Mouse (Mus musculus): Measurements from ENCODE around the gene Slc38a6. TPM values are rescaled to one million over a fixed set of nuclear protein-coding genes. Genes with fewer than 3 reads are reported as not detected.
A peak's percentile ranks its signal among the peaks of the same experiment; 100 is the strongest.

Slc38a6 gene
- polyA plus RNA-seq, 1 experiment from 2014 or later: 20.7 TPM

DNA sequence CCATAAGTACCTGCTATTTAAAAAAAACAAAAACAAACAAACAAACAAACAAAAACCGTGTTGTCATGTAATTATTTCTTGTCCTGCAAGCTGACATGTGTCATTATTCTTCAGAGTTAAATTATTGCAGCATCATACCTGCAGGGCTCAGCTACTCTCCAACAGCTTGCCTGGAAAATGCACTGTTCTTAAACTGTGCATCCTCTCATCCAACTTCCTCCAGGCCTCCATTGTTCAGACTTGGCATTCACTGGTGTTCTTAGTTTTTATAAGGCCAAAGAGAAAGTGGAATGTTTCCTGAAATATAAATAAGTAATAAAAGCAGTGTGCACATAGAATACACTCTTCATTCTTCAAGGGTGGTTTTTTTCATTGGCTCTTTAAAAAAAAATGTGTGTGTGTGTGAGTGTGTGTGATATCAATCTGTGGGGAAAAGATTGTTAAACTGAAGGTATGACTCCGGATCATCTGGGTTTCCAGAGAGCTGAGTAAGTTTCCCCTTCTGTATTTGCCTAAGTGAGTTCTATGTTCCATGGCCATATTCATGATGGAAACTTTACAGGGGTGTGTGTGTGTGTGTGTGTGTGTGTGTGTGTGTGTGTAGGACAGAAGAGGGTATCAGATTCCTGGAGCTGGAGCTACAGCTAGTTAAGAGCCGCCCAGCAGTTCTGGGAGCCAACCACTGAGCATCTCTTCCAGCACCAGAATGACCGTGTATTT is 42.0 kb downstream of the Slc38a6 start:
- Histone ChIP-seq H3K27me3 (ENCODE audit: control insufficient read depth, insufficient read depth, low read length) (no peaks in the 10 kb centered on the region), H3K36me3 (ENCODE audit: control insufficient read depth, insufficient read depth, low read length) (no peaks in the 10 kb centered on the region), H3K27ac (ENCODE audit: low read depth, low read length) (no peak overlapping the region), H3K4me2 (ENCODE audit: low read depth, low read length) (no peak overlapping the region), H3K4me3 (ENCODE audit: low read depth, low read length) (no peak overlapping the region), H3K9ac (replicated peaks; ENCODE audit: low read depth, low read length) (no peak overlapping the region), H3K4me1 (ENCODE audit: control insufficient read depth, insufficient read depth, low read length) (0 out of 2 replicates have a peak, but pooled peaks cover 3% of the 10 kb centered on the region), H3K9me3 (ENCODE audit: control insufficient read depth, low read length) (no peaks in the 10 kb centered on the region)
- WGBS: 80% methylated on average over 4 of the region's 4 CpGs
- ATAC-seq (ENCODE audit: low read depth): no peak

DNA sequence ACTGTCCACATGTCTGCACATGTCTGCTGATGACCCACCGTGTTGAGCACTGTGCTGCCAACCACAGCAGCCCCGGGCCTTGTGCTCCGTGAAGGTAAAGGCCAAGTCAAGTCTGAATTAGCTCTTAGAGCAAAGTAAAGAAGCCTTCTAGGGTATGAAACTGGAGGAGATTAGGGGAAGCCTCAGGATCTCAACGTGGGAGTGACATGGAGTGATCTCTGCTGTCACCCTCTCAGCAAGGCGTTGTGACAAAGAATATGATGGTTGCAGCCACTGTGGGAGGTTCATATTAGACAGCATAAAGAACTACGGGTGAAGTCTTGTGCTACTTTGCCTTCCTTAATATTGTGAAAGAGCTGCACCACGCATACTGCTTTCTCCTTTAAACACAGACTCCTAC is 43.7 kb downstream of the Slc38a6 start:
- Histone ChIP-seq H3K36me3 (ENCODE audit: control insufficient read depth, insufficient read depth, low read length) (no peaks in the 10 kb centered on the region), H3K4me1 (ENCODE audit: control insufficient read depth, insufficient read depth, low read length) (0 out of 2 replicates have a peak, but pooled peaks cover 3% of the 10 kb centered on the region), H3K4me3 (ENCODE audit: low read depth, low read length) (no peak overlapping the region), H3K9me3 (ENCODE audit: control insufficient read depth, low read length) (no peaks in the 10 kb centered on the region), H3K9ac (replicated peaks; ENCODE audit: low read depth, low read length) (no peak overlapping the region), H3K4me2 (ENCODE audit: low read depth, low read length) (no peak overlapping the region), H3K27ac (ENCODE audit: low read depth, low read length) (no peak overlapping the region), H3K27me3 (ENCODE audit: control insufficient read depth, insufficient read depth, low read length) (no peaks in the 10 kb centered on the region)
- 87% methylated on average over 7 of the region's 7 CpGs for WGBS
- ATAC-seq (ENCODE audit: low read depth): no peak

DNA sequence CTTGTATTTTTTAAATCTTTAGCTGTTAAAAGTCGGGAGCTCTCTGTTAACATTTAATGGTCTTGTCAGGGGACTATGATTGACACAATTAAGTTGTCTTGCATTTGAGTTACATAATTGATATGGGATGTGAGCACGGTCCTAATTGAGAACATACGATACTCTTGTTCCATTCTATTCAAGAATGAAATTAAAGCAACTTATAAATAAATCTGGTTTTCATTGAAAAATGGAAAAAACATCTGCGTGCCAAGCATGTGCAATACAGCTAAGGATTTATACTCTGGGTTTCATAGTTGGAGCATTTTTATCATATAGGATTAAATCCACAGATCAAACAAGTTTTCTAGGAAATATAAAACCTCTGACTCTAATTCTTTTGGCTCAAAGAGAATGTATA is 46.1 kb downstream of the Slc38a6 start:
- Histone ChIP-seq H3K9me3 (ENCODE audit: control insufficient read depth, low read length) (no peaks in the 10 kb centered on the region), H3K27me3 (ENCODE audit: control insufficient read depth, insufficient read depth, low read length) (no peaks in the 10 kb centered on the region), H3K27ac (ENCODE audit: low read depth, low read length) (no peak overlapping the region), H3K4me1 (ENCODE audit: control insufficient read depth, insufficient read depth, low read length) (no peaks in the 10 kb centered on the region), H3K4me2 (ENCODE audit: low read depth, low read length) (no peak overlapping the region), H3K36me3 (ENCODE audit: control insufficient read depth, insufficient read depth, low read length) (no peaks in the 10 kb centered on the region), H3K4me3 (ENCODE audit: low read depth, low read length) (no peak overlapping the region), H3K9ac (replicated peaks; ENCODE audit: low read depth, low read length) (no peak overlapping the region)
- ATAC-seq (ENCODE audit: low read depth): no peak
- 72% methylated on average over 4 of the region's 4 CpGs for WGBS

DNA sequence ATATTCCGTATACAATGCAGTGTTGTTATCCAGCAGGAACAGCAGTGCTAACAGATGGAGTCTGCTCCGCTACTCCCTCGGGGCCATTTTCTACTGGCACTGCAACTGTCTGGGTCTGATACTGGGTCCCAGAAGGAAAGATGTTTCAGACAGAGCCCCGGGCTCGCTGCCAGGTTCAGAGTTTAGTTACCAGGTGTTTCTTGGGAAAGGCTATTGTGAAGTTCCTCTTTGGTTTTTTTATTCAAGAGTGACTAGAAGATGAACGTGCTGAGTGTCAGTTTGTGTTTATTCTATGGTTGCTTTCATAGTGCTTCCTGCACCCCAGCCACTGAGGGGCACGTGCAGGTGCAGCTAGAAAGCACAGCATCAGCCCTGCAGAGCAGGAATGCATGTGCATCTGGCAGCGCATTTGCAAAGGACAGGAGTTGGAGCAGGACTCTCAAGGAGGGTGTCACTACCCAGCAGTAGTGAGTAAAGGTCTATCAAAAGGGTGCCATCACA is 47.5 kb downstream of the Slc38a6 start:
- no peak overlapping the region for H3K9ac ChIP-seq (replicated peaks; ENCODE audit: low read depth, low read length)
- peak; percentile 90 for ATAC-seq (ENCODE audit: low read depth)
- no peak overlapping the region for H3K27ac ChIP-seq (ENCODE audit: low read depth, low read length)
- H3K36me3 ChIP-seq (ENCODE audit: control insufficient read depth, insufficient read depth, low read length): no peaks in the 10 kb centered on the region
- H3K27me3 ChIP-seq (ENCODE audit: control insufficient read depth, insufficient read depth, low read length): no peaks in the 10 kb centered on the region
- WGBS: 43% methylated on average over 8 of the region's 8 CpGs
- no peaks in the 10 kb centered on the region for H3K9me3 ChIP-seq (ENCODE audit: control insufficient read depth, low read length)
- no peak overlapping the region for H3K4me2 ChIP-seq (ENCODE audit: low read depth, low read length)
- H3K4me3 ChIP-seq (ENCODE audit: low read depth, low read length): no peak overlapping the region
- no peaks in the 10 kb centered on the region for H3K4me1 ChIP-seq (ENCODE audit: control insufficient read depth, insufficient read depth, low read length)

DNA sequence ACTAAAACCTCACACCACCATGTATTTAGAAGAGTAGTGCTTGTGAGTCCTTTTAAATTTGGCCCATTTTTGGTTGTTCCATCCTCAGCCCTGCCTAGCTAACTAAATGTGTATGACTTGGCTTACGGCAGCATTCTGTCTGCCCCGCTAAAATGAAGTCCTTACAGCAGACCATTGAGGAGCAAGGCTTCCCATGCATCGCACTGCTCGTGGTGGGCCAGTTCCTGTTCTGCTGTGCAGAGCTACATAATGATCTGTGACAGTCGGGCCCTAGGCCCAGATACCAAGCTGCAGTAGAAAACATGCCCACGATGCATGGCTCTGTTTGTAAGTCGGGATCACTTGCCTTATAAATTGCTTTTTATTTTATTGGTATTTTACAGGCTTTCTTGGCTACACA is 50.5 kb downstream of the Slc38a6 start:
- Histone ChIP-seq H3K27ac (ENCODE audit: low read depth, low read length) (no peak overlapping the region), H3K27me3 (ENCODE audit: control insufficient read depth, insufficient read depth, low read length) (no peaks in the 10 kb centered on the region), H3K9ac (replicated peaks; ENCODE audit: low read depth, low read length) (no peak overlapping the region), H3K9me3 (ENCODE audit: control insufficient read depth, low read length) (no peaks in the 10 kb centered on the region), H3K36me3 (ENCODE audit: control insufficient read depth, insufficient read depth, low read length) (no peaks in the 10 kb centered on the region), H3K4me3 (ENCODE audit: low read depth, low read length) (no peak overlapping the region), H3K4me2 (ENCODE audit: low read depth, low read length) (no peak overlapping the region), H3K4me1 (ENCODE audit: control insufficient read depth, insufficient read depth, low read length) (0 out of 2 replicates have a peak, but pooled peaks cover 3% of the 10 kb centered on the region)
- ATAC-seq (ENCODE audit: low read depth): no peak
- 83% methylated on average over 7 of the region's 7 CpGs for WGBS

DNA sequence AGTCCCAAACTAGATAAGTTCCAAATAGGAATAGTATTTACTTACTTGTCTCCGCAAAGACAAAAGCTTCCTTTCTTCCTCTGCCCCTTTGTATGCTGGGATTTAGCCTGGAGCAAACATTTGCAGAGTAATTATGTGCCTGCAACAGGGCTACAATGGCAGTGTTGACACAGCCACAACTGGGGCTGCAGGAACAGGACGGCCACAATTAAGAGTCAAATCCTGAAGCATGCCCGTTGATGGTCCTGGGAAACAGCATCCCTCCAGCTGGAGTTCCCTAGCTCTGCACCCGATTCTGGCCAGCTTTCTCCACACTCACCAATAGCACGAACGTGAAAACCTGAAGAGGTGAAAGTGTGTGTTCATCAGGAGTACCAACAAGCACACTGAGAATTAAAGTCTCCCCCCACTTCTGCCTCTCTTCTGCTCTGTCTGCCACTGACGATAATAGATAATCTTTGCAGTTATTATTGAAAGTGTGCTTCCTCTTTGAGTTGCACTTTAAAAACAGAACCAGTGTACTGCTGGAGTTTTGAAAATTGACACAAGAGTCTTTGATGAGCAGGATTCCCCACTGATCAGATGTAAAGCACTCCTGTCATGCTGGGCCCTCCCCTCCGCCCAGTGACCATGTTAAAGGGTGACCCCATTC is 54.2 kb downstream of the Slc38a6 start:
- no peak overlapping the region for H3K27ac ChIP-seq (ENCODE audit: low read depth, low read length)
- ATAC-seq (ENCODE audit: low read depth): peak; percentile 38; the same call in 1 of the 2 replicates
- WGBS: 16% methylated on average over 8 of the region's 8 CpGs

DNA sequence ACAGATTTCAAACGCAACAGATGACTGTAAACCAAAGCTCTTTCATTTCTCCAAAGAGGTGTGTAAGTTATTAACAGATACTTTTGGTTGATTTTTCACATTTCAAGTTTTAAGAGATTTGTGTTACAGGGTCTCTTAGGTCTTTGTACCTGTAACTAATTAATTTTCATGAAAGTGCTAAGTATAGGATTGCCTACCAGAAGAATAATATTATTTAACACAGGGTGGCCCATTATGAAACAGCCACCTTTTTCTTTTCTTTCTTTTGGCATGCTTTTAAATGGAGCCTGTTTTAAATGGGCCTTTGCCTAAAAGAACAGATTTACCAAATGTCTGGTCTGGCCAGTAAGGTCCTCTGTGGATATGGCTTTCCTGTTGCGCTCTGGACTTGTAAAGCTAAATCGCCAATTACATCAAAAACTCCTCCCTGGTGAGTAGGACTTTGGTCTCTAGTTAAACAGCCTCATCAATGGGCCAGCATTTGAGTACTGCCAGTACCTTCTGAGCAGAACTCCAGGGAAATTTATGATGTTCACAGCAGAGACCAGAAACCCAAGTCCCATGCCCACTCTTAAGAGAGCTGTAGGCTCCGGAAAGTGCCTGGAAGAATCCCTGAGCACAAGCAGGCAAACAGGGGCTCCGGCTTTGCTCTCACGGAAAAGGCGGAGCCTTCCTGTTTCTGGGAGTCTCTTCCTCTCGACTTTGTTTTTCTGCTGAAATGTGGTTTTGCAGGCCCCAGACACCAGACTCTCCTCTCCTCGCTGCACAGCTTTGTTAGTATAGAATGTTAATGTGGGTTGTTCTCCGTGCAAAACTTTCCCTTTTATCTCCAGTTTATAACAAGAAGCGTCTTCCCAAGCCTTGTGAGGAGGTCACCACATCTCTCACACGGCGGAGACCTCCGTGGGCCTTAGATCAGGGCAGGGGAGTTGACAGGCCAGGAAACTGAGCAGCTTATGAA is 55.4 kb downstream of the Slc38a6 start:
- H3K27me3 ChIP-seq (ENCODE audit: control insufficient read depth, insufficient read depth, low read length): no peaks in the 10 kb centered on the region
- ATAC-seq (ENCODE audit: low read depth): no peak
- no peak overlapping the region for H3K9ac ChIP-seq (replicated peaks; ENCODE audit: low read depth, low read length)
- H3K36me3 ChIP-seq (ENCODE audit: control insufficient read depth, insufficient read depth, low read length): no peaks in the 10 kb centered on the region
- no peaks in the 10 kb centered on the region for H3K9me3 ChIP-seq (ENCODE audit: control insufficient read depth, low read length)
- H3K27ac ChIP-seq (ENCODE audit: low read depth, low read length): no peak overlapping the region
- H3K4me3 ChIP-seq (ENCODE audit: low read depth, low read length): no peak overlapping the region
- WGBS: 49% methylated on average over 14 of the region's 14 CpGs
- H3K4me2 ChIP-seq (ENCODE audit: low read depth, low read length): no peak overlapping the region
- 0 out of 2 replicates have a peak, but pooled peaks cover 3% of the 10 kb centered on the region for H3K4me1 ChIP-seq (ENCODE audit: control insufficient read depth, insufficient read depth, low read length)

More for the DNA sequence above, 54.2 kb downstream of the Slc38a6 start:
- Histone ChIP-seq H3K4me2 (ENCODE audit: low read depth, low read length) (no peak overlapping the region), H3K27me3 (ENCODE audit: control insufficient read depth, insufficient read depth, low read length) (no peaks in the 10 kb centered on the region), H3K4me3 (ENCODE audit: low read depth, low read length) (no peak overlapping the region), H3K9me3 (ENCODE audit: control insufficient read depth, low read length) (no peaks in the 10 kb centered on the region), H3K36me3 (ENCODE audit: control insufficient read depth, insufficient read depth, low read length) (no peaks in the 10 kb centered on the region), H3K4me1 (ENCODE audit: control insufficient read depth, insufficient read depth, low read length) (0 out of 2 replicates have a peak, but pooled peaks cover 3% of the 10 kb centered on the region), H3K9ac (replicated peaks; ENCODE audit: low read depth, low read length) (no peak overlapping the region)

DNA sequence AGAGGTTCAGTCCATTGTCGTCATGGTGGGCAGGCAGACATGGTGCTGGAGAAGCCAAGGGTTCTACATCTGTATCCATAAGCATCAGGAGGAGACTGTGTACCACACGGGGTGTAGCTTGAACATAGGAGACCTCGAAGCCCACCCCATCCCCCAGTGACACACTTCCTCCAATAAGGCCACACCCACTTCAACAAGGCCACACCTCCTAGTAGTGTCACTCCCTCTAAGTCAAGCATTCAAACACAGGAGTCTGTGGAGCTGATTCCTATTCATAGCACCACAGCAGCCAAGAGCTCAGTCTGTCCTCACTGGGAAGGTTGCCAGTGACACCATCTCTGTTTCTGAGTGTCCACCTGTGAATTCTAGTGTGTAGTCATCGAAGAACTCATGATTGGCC is 57.7 kb downstream of the Slc38a6 start:
- H3K9me3 ChIP-seq (ENCODE audit: control insufficient read depth, low read length): no peaks in the 10 kb centered on the region
- H3K9ac ChIP-seq (replicated peaks; ENCODE audit: low read depth, low read length): no peak overlapping the region
- no peak overlapping the region for H3K4me3 ChIP-seq (ENCODE audit: low read depth, low read length)
- 96% methylated on average over 4 of the region's 4 CpGs for WGBS
- H3K4me2 ChIP-seq (ENCODE audit: low read depth, low read length): no peak overlapping the region
- no peak for ATAC-seq (ENCODE audit: low read depth)
- H3K27me3 ChIP-seq (ENCODE audit: control insufficient read depth, insufficient read depth, low read length): no peaks in the 10 kb centered on the region
- 0 out of 2 replicates have a peak, but pooled peaks cover 3% of the 10 kb centered on the region for H3K4me1 ChIP-seq (ENCODE audit: control insufficient read depth, insufficient read depth, low read length)
- no peaks in the 10 kb centered on the region for H3K36me3 ChIP-seq (ENCODE audit: control insufficient read depth, insufficient read depth, low read length)
- H3K27ac ChIP-seq (ENCODE audit: low read depth, low read length): no peak overlapping the region
